Mouse (Mus musculus) forebrain, postnatal 0 days (tissue): Measurements from ENCODE around the gene Rtn3. TPM values are rescaled to one million over a fixed set of nuclear protein-coding genes. Genes with fewer than 3 reads are reported as not detected.
"Not testable (repeated sequence)": the region's sequence is repeated elsewhere in the genome, so short reads cannot be mapped to it uniquely, and the experiment has no call there.

Experiments
- ATAC-seq: fragments of 200-750 bp; cut with Nextera tagmentation; 2 replicates; pipeline ENCODE4 v1.8.0; 2017; ENCODE audit warnings: mild to moderate bottlenecking, moderate library complexity
- DNase-seq: peaks from one replicate; pipeline ENCODE4 v3.0.0-alpha.2; 2015
- H3K27ac ChIP-seq: fragments of 300-500 bp; sonication (generic); 2 replicates; pipeline ENCODE4 v1.5.1; 2014; ENCODE audit warnings: low read depth, mild to moderate bottlenecking, antibody characterized with exemption, low read length, moderate library complexity, mixed read lengths
- H3K27me3 ChIP-seq: fragments of 300-500 bp; sonication (generic); 2 replicates; pipeline ENCODE4 v1.6.1; 2014; ENCODE audit warnings: mild to moderate bottlenecking, low read length, mixed read lengths; ENCODE audit not compliant: insufficient read depth
- H3K36me3 ChIP-seq: fragments of 300-500 bp; sonication (generic); 2 replicates; pipeline ENCODE4 v1.6.1; 2014; ENCODE audit warnings: mild to moderate bottlenecking, moderate library complexity; ENCODE audit not compliant: insufficient read depth
- H3K4me1 ChIP-seq: fragments of 300-500 bp; sonication (generic); 2 replicates; pipeline ENCODE4 v1.6.1; 2014; ENCODE audit warnings: antibody characterized with exemption; ENCODE audit not compliant: insufficient read depth
- H3K4me2 ChIP-seq: fragments of 300-500 bp; sonication (generic); 2 replicates; pipeline ENCODE4 v1.6.1; 2014; ENCODE audit warnings: low read depth, mild to moderate bottlenecking, moderate library complexity
- H3K4me3 ChIP-seq: fragments of 300-500 bp; sonication (generic); 2 replicates; pipeline ENCODE4 v1.5.1; 2014; ENCODE audit warnings: low read depth, low read length, mixed read lengths
- H3K9ac ChIP-seq: fragments of 300-500 bp; sonication (generic); 2 replicates; pipeline ENCODE4 v1.6.1; 2014; ENCODE audit warnings: mild to moderate bottlenecking
- H3K9me3 ChIP-seq: fragments of 300-500 bp; sonication (generic); 2 replicates; pipeline ENCODE4 v1.6.1; 2016; ENCODE audit warnings: low read length
- CTCF ChIP-seq: sonication (generic); IDR thresholded peaks from 2 replicates; pipeline ENCODE4 v1.5.1; 2016; ENCODE audit warnings: antibody characterized with exemption, control low read depth, low read depth
- WGBS: fragments of 180-500 bp; shearing (Covaris S2); extraction: QIAGEN DNeasy Blood & Tissue Kit; methylation state at CpG from one replicate; pipeline ENCODE4 v1.1.7; 2014; 5-methylcytosine and 5-hydroxymethylcytosine counted together
- polyA plus RNA-seq: library from polyadenylated mRNA; unstranded; fragments of >200 nt; fragmentation: Nextera tagmentation; extraction: Ambion mirVana; gene quantifications from 2 replicates; pipeline ENCODE4 v1.2.1, GENCODE M21; 2015
- total RNA-seq: library from RNA; depleted of rRNA; stranded (reverse); fragments of >200 nt; gene quantifications from 2 replicates; pipeline ENCODE4 v1.2.3, GENCODE M21; 2014

The Rtn3 gene
- total and polyA plus RNA-seq, 2 experiments from 2014 or later, result 363 to 637 TPM

GRCm38 (mm10) chr19:7521619-7522018 lies 38.5 kb upstream of the Rtn3 start:
- no peak overlapping the region for H3K27ac ChIP-seq
- ATAC-seq (no peak), DNase-seq (no peak)
- H3K9ac ChIP-seq, result no peak overlapping the region
- no peak overlapping the region for H3K4me2 ChIP-seq
- H3K9me3 ChIP-seq, result no peaks in the 10 kb centered on the region
- no peak for TF ChIP-seq CTCF
- peaks cover 41% of the 10 kb centered on the region for H3K36me3 ChIP-seq
- 97% methylated on average over 3 of the region's 3 CpGs for WGBS
- H3K4me3 ChIP-seq, result no peak overlapping the region
- H3K27me3 ChIP-seq, result no peaks in the 10 kb centered on the region
- no peaks in the 10 kb centered on the region for H3K4me1 ChIP-seq

GRCm38 (mm10) chr19:7516437-7516836 lies 33.4 kb upstream of the Rtn3 start:
- WGBS, result 81% methylated on average over 1 of the region's 1 CpGs
- H3K36me3 ChIP-seq, result peaks cover 22% of the 10 kb centered on the region
- no peak for TF ChIP-seq CTCF
- H3K9ac ChIP-seq, result no peak overlapping the region
- no peak overlapping the region for H3K27ac ChIP-seq
- no peaks in the 10 kb centered on the region for H3K27me3 ChIP-seq
- ATAC-seq, result no peak
- DNase-seq, result no peak
- no peak overlapping the region for H3K4me3 ChIP-seq
- no peaks in the 10 kb centered on the region for H3K9me3 ChIP-seq
- no peaks in the 10 kb centered on the region for H3K4me1 ChIP-seq
- H3K4me2 ChIP-seq, result no peak overlapping the region

- H3K27me3 ChIP-seq, result no peaks in the 10 kb centered on the region
- H3K4me3 ChIP-seq, result no peak overlapping the region
- H3K27ac ChIP-seq, result no peak overlapping the region
- ATAC-seq (no peak), DNase-seq (no peak)
- no peaks in the 10 kb centered on the region for H3K9me3 ChIP-seq
- no peak overlapping the region for H3K4me2 ChIP-seq
- H3K36me3 ChIP-seq, result peaks cover 9% of the 10 kb centered on the region
- no peak overlapping the region for H3K9ac ChIP-seq
- WGBS, result 72% methylated on average over 4 of the region's 4 CpGs
- peak; percentile 20; the same call in 1 of the 2 replicates for TF ChIP-seq CTCF
- no peaks in the 10 kb centered on the region for H3K4me1 ChIP-seq
Observed at GRCm38 (mm10) chr19:7508026-7508425, 24.9 kb upstream of the Rtn3 start.

GRCm38 (mm10) chr19:7506321-7506720 lies 23.2 kb upstream of the Rtn3 start:
- Histone ChIP-seq H3K9ac (no peak overlapping the region), H3K9me3 (no peaks in the 10 kb centered on the region)
- WGBS, result 94% methylated on average over 1 of the region's 1 CpGs

GRCm38 (mm10) chr19:7502432-7502831 lies 19.4 kb upstream of the Rtn3 start:
- Histone ChIP-seq H3K27me3 (no peaks in the 10 kb centered on the region), H3K4me3 (no peak overlapping the region), H3K36me3 (no peaks in the 10 kb centered on the region), H3K9me3 (no peaks in the 10 kb centered on the region), H3K4me1 (no peaks in the 10 kb centered on the region), H3K4me2 (no peak overlapping the region), H3K9ac (no peak overlapping the region), H3K27ac (no peak overlapping the region)
- no peak for TF ChIP-seq CTCF
- no peak for ATAC-seq
- 90% methylated on average over 2 of the region's 2 CpGs for WGBS
- no peak for DNase-seq

More at GRCm38 (mm10) chr19:7506321-7506720, 23.2 kb upstream of the Rtn3 start:
- Histone ChIP-seq H3K4me1 (no peaks in the 10 kb centered on the region), H3K27ac (no peak overlapping the region), H3K36me3 (peaks cover 7% of the 10 kb centered on the region), H3K4me2 (no peak overlapping the region), H3K4me3 (no peak overlapping the region), H3K27me3 (no peaks in the 10 kb centered on the region)
- no peak for DNase-seq
- TF ChIP-seq CTCF, result no peak
- no peak for ATAC-seq

- no peak for TF ChIP-seq CTCF
- Histone ChIP-seq H3K4me1 (no peaks in the 10 kb centered on the region), H3K27me3 (no peaks in the 10 kb centered on the region), H3K9ac (no peak overlapping the region), H3K27ac (no peak overlapping the region), H3K9me3 (no peaks in the 10 kb centered on the region), H3K36me3 (no peaks in the 10 kb centered on the region), H3K4me2 (no peak overlapping the region), H3K4me3 (no peak overlapping the region)
- 93% methylated on average over 1 of the region's 1 CpGs for whole genome bisulfite sequencing
- ATAC-seq (no peak), DNase-seq (no peak)
Observed at GRCm38 (mm10) chr19:7500701-7501100, 17.6 kb upstream of the Rtn3 start.

- Histone ChIP-seq H3K4me3 (no peak overlapping the region), H3K4me2 (no peak overlapping the region), H3K36me3 (no peaks in the 10 kb centered on the region), H3K27ac (no peak overlapping the region), H3K9me3 (no peaks in the 10 kb centered on the region), H3K9ac (no peak overlapping the region), H3K27me3 (no peaks in the 10 kb centered on the region), H3K4me1 (no peaks in the 10 kb centered on the region)
- 91% methylated on average over 2 of the region's 2 CpGs for WGBS
- no peak for TF ChIP-seq CTCF
- ATAC-seq, result no peak
- no peak for DNase-seq
Observed at GRCm38 (mm10) chr19:7498816-7499215, 15.7 kb upstream of the Rtn3 start.

GRCm38 (mm10) chr19:7496070-7496469 lies 13.0 kb upstream of the Rtn3 start:
- not testable (repeated sequence) for H3K9ac ChIP-seq, H3K9me3 ChIP-seq, ATAC-seq, H3K4me1 ChIP-seq, H3K27ac ChIP-seq, H3K4me3 ChIP-seq, H3K36me3 ChIP-seq, DNase-seq, H3K27me3 ChIP-seq
- H3K4me2 ChIP-seq, result peak overlapping the region; percentile 58; the same call in 1 of the 2 replicates
- WGBS, result 63% methylated on average over 1 of the region's 1 CpGs
